8 mouse cellular contexts compared by ENCODE assay signal in genomic region chr11:116533341-116534153, GRCm38 (mm10). TPM values are rescaled to one million over a fixed set of nuclear protein-coding genes. Genes with fewer than 3 reads are reported as not detected.
DNase-seq lines count a peak whose midpoint lies in the region; ATAC-seq and TF ChIP-seq lines count a peak whose summit lies in the region.

No protein-coding gene starts in this region.

- H3K27ac ChIP-seq in forebrain, postnatal 0 days (ENCODE audit: low read depth, low read length): no peak overlapping the region
- H3K27ac ChIP-seq in intestine, embryonic 14.5 days (ENCODE audit: low read depth): no peak overlapping the region
- H3K27ac ChIP-seq in lung, embryonic 16.5 days (ENCODE audit: low read length): no peak overlapping the region
- H3K27ac ChIP-seq in stomach, embryonic 14.5 days (ENCODE audit: low read length): 0 out of 2 replicates have a peak overlapping the region, but pooled peaks have one; percentile 4

- H3K4me3 ChIP-seq in forebrain, postnatal 0 days (ENCODE audit: low read depth, low read length): peak overlapping the region; percentile 45
- peak overlapping the region; percentile 49 for H3K4me3 ChIP-seq in intestine, embryonic 14.5 days (ENCODE audit: low read depth, low read length)
- H3K4me3 ChIP-seq in lung, embryonic 16.5 days (ENCODE audit: low read length): peak overlapping the region; percentile 64
- H3K4me3 ChIP-seq in stomach, embryonic 14.5 days (ENCODE audit: low read depth, low read length): peak overlapping the region; percentile 53

- no peak for TF ChIP-seq CTCF in forebrain, postnatal 0 days (IDR thresholded peaks at IDR 0.05; ENCODE audit: low read depth)

- peaks cover 15% of the 10 kb centered on the region; the same call in 1 of the 2 replicates for H3K36me3 ChIP-seq in forebrain, postnatal 0 days (ENCODE audit: insufficient read depth)
- 0 out of 2 replicates have a peak, but pooled peaks cover 4% of the 10 kb centered on the region for H3K36me3 ChIP-seq in intestine, embryonic 14.5 days (ENCODE audit: control insufficient read depth, insufficient read depth, low read length)
- H3K36me3 ChIP-seq in lung, embryonic 16.5 days (ENCODE audit: control insufficient read depth, insufficient read depth, low read length): peaks cover 5% of the 10 kb centered on the region; the same call in 1 of the 2 replicates
- peaks cover 6% of the 10 kb centered on the region for H3K36me3 ChIP-seq in stomach, embryonic 14.5 days (ENCODE audit: control insufficient read depth, insufficient read depth, low read length)

- peak overlapping the region; percentile 35; the same call in 1 of the 2 replicates for H3K9ac ChIP-seq in forebrain, postnatal 0 days
- H3K9ac ChIP-seq in intestine, embryonic 14.5 days (ENCODE audit: low read length): peak overlapping the region; percentile 42
- H3K9ac ChIP-seq in lung, embryonic 16.5 days (ENCODE audit: low read length): peak overlapping the region; percentile 72
- H3K9ac ChIP-seq in stomach, embryonic 14.5 days (replicated peaks; ENCODE audit: low read depth, low read length): peak overlapping the region; percentile 53

- peak overlapping the region; percentile 93 for H3K4me2 ChIP-seq in forebrain, postnatal 0 days (ENCODE audit: low read depth)
- H3K4me2 ChIP-seq in intestine, embryonic 14.5 days (ENCODE audit: low read length): peak overlapping the region; percentile 98
- peak overlapping the region; percentile 99 for H3K4me2 ChIP-seq in lung, embryonic 16.5 days (ENCODE audit: low read depth, low read length)
- peak overlapping the region; percentile 94 for H3K4me2 ChIP-seq in stomach, embryonic 14.5 days (replicated peaks; ENCODE audit: low read depth, low read length)

- H3K27me3 ChIP-seq in forebrain, postnatal 0 days (ENCODE audit: insufficient read depth, low read length): peaks cover 40% of the 10 kb centered on the region
- peaks cover 45% of the 10 kb centered on the region for H3K27me3 ChIP-seq in intestine, embryonic 14.5 days (replicated peaks; ENCODE audit: control insufficient read depth, insufficient read depth, low read length)
- H3K27me3 ChIP-seq in lung, embryonic 16.5 days (ENCODE audit: control insufficient read depth, insufficient read depth, low read depth, low read length): peaks cover 42% of the 10 kb centered on the region
- 0 out of 2 replicates have a peak, but pooled peaks cover 2% of the 10 kb centered on the region for H3K27me3 ChIP-seq in stomach, embryonic 14.5 days (ENCODE audit: control insufficient read depth, insufficient read depth, low read length)

- peak; percentile 18 for DNase-seq in gastrocnemius, adult 18-20 months (ENCODE audit: low spot score)
- DNase-seq in gastrocnemius, postnatal 36 days: no peak
- peak; percentile 26 for DNase-seq in adrenal gland, postnatal 25 days
- no peak for DNase-seq in forebrain, postnatal 0 days
- DNase-seq in intestine, embryonic 14.5 days (ENCODE audit: low spot score): peak; percentile 70
- DNase-seq in right cerebral cortex, adult 18-20 months: no peak

- H3K4me1 ChIP-seq in forebrain, postnatal 0 days (ENCODE audit: insufficient read depth): peaks cover 15% of the 10 kb centered on the region
- H3K4me1 ChIP-seq in intestine, embryonic 14.5 days (replicated peaks; ENCODE audit: control insufficient read depth, insufficient read depth, low read length): peaks cover 23% of the 10 kb centered on the region
- H3K4me1 ChIP-seq in lung, embryonic 16.5 days (replicated peaks; ENCODE audit: control insufficient read depth, insufficient read depth, low read length): peaks cover 34% of the 10 kb centered on the region
- peaks cover 31% of the 10 kb centered on the region for H3K4me1 ChIP-seq in stomach, embryonic 14.5 days (ENCODE audit: control insufficient read depth, insufficient read depth, low read length)

- ATAC-seq in forebrain, postnatal 0 days: peak; percentile 32; the same call in 1 of the 2 replicates
- ATAC-seq in intestine, embryonic 14.5 days (replicated peaks; ENCODE audit: low FRiP score, low TSS enrichment, low read depth): peak; percentile 13; the same call in 1 of the 2 replicates
- ATAC-seq in lung, embryonic 16.5 days (ENCODE audit: low read depth): peak; percentile 9
- peak; percentile 56; the same call in 1 of the 2 replicates for ATAC-seq in stomach, embryonic 14.5 days (ENCODE audit: insufficient number of reproducible peaks, insufficient read depth, low FRiP score, low read depth)

- no peaks in the 10 kb centered on the region for H3K9me3 ChIP-seq in forebrain, postnatal 0 days (ENCODE audit: low read length)
- H3K9me3 ChIP-seq in intestine, embryonic 14.5 days (ENCODE audit: control insufficient read depth, low read length): no peaks in the 10 kb centered on the region
- H3K9me3 ChIP-seq in lung, embryonic 16.5 days (ENCODE audit: control insufficient read depth, low read length): no peaks in the 10 kb centered on the region
- H3K9me3 ChIP-seq in stomach, embryonic 14.5 days (ENCODE audit: control insufficient read depth, low read depth, low read length): no peaks in the 10 kb centered on the region

- intact Hi-C loops in gastrocnemius, postnatal 36 days (cut with DNase I): loop anchor here (1.0 kb wide), 1 partner anchor 33 kb away; no protein-coding TSS in a partner anchor

- 2% methylated on average over 63 of the region's 63 CpGs for WGBS in forebrain, postnatal 0 days
- WGBS in intestine, embryonic 14.5 days: under 1% methylated on average over 63 of the region's 63 CpGs
- under 1% methylated on average over 63 of the region's 63 CpGs for WGBS in lung, embryonic 16.5 days
- under 1% methylated on average over 62 of the region's 63 CpGs for WGBS in stomach, embryonic 14.5 days

RNA-seq across cellular contexts. Expression of gene Sphk1, which starts 2.8 kb away (rescaled TPM):
- under 1 TPM; 0.80 to 0.88 TPM for total RNA-seq in gastrocnemius, adult 18-20 months (2021)
- total RNA-seq in gastrocnemius, postnatal 36 days (2021): 1 to 10 TPM in 1 of 2 experiments, under 1 TPM in 1; 0.35 to 1.4 TPM
- total RNA-seq in adrenal gland, postnatal 25 days (2021): 0.57 and 1.5 TPM in 2 replicates
- total RNA-seq in forebrain, postnatal 0 days (2014; rRNA removed): 12.7 and 13.8 TPM in 2 replicates
- polyA plus RNA-seq in forebrain, postnatal 0 days (2015; fragmentation: Nextera tagmentation; extraction: Ambion mirVana): 8.7 and 10.2 TPM in 2 replicates
- polyA plus RNA-seq in intestine, embryonic 14.5 days (2014; fragmentation: Nextera tagmentation; extraction: Ambion mirVana): 2.1 and 4.5 TPM in 2 replicates
- polyA plus RNA-seq in lung, embryonic 16.5 days (2015; fragmentation: Nextera tagmentation; extraction: Ambion mirVana): 7.0 and 9.6 TPM in 2 replicates
- 11.5 and 13.0 TPM in 2 replicates for polyA plus RNA-seq in stomach, embryonic 14.5 days (2014; fragmentation: Nextera tagmentation; extraction: Ambion mirVana)

RNA-seq across cellular contexts. Expression of gene Prpsap1, which starts 39.5 kb away (rescaled TPM):
- total RNA-seq in gastrocnemius, adult 18-20 months (2021): 10 to 100 TPM; 12.3 to 12.5 TPM
- 10 to 100 TPM; 12.6 to 14.1 TPM for total RNA-seq in gastrocnemius, postnatal 36 days (2021)
- total RNA-seq in adrenal gland, postnatal 25 days (2021): 112 TPM in 2 replicates
- total RNA-seq in forebrain, postnatal 0 days (2014; rRNA removed): 92.2 and 96.0 TPM in 2 replicates
- 143 and 158 TPM in 2 replicates for polyA plus RNA-seq in forebrain, postnatal 0 days (2015; fragmentation: Nextera tagmentation; extraction: Ambion mirVana)
- 207 and 208 TPM in 2 replicates for polyA plus RNA-seq in intestine, embryonic 14.5 days (2014; fragmentation: Nextera tagmentation; extraction: Ambion mirVana)
- 167 and 177 TPM in 2 replicates for polyA plus RNA-seq in lung, embryonic 16.5 days (2015; fragmentation: Nextera tagmentation; extraction: Ambion mirVana)
- polyA plus RNA-seq in stomach, embryonic 14.5 days (2014; fragmentation: Nextera tagmentation; extraction: Ambion mirVana): 216 and 218 TPM in 2 replicates

RNA-seq across cellular contexts. Expression of gene Ube2o, which starts 47.7 kb away (rescaled TPM):
- total RNA-seq in gastrocnemius, adult 18-20 months (2021): 10 to 100 TPM; 22.9 to 25.2 TPM
- total RNA-seq in gastrocnemius, postnatal 36 days (2021): 10 to 100 TPM; 18.4 to 20.4 TPM
- 32.7 and 34.1 TPM in 2 replicates for total RNA-seq in adrenal gland, postnatal 25 days (2021)
- 81.3 and 94.1 TPM in 2 replicates for total RNA-seq in forebrain, postnatal 0 days (2014; rRNA removed)
- polyA plus RNA-seq in forebrain, postnatal 0 days (2015; fragmentation: Nextera tagmentation; extraction: Ambion mirVana): 26.6 and 32.1 TPM in 2 replicates
- 9.7 and 9.8 TPM in 2 replicates for polyA plus RNA-seq in intestine, embryonic 14.5 days (2014; fragmentation: Nextera tagmentation; extraction: Ambion mirVana)
- polyA plus RNA-seq in lung, embryonic 16.5 days (2015; fragmentation: Nextera tagmentation; extraction: Ambion mirVana): 5.2 and 5.8 TPM in 2 replicates
- polyA plus RNA-seq in stomach, embryonic 14.5 days (2014; fragmentation: Nextera tagmentation; extraction: Ambion mirVana): 10.1 and 11.4 TPM in 2 replicates

RNA-seq across cellular contexts. Expression of gene Aanat, which starts 52.7 kb away (rescaled TPM):
- not detected for total RNA-seq in gastrocnemius, adult 18-20 months (2021)
- not detected for total RNA-seq in gastrocnemius, postnatal 36 days (2021)
- total RNA-seq in adrenal gland, postnatal 25 days (2021): not detected in 2 replicates
- 0.31 and 0.62 TPM in 2 replicates for total RNA-seq in forebrain, postnatal 0 days (2014; rRNA removed)
- 0.88 and 0.89 TPM in 2 replicates for polyA plus RNA-seq in forebrain, postnatal 0 days (2015; fragmentation: Nextera tagmentation; extraction: Ambion mirVana)
- polyA plus RNA-seq in intestine, embryonic 14.5 days (2014; fragmentation: Nextera tagmentation; extraction: Ambion mirVana): not detected in 2 replicates
- not detected in 2 replicates for polyA plus RNA-seq in lung, embryonic 16.5 days (2015; fragmentation: Nextera tagmentation; extraction: Ambion mirVana)
- polyA plus RNA-seq in stomach, embryonic 14.5 days (2014; fragmentation: Nextera tagmentation; extraction: Ambion mirVana): not detected in 2 replicates

Comparison
In these comparisons a context has a peak if more than half of its experiments do, and no peak if none do; other contexts are left out.
1. DNase-seq: peak in gastrocnemius, adult 18-20 months (single experiment), adrenal gland, postnatal 25 days (single experiment) and intestine, embryonic 14.5 days (single experiment); none in gastrocnemius, postnatal 36 days (0 of 2), forebrain, postnatal 0 days (single experiment) and right cerebral cortex, adult 18-20 months (single experiment).
2. Peak in every context shown above with its lines, with median percentiles within 50 percentile points of each other: ATAC-seq, H3K4me2 ChIP-seq, H3K4me3 ChIP-seq and H3K9ac ChIP-seq.